In the genomic region with DNA sequence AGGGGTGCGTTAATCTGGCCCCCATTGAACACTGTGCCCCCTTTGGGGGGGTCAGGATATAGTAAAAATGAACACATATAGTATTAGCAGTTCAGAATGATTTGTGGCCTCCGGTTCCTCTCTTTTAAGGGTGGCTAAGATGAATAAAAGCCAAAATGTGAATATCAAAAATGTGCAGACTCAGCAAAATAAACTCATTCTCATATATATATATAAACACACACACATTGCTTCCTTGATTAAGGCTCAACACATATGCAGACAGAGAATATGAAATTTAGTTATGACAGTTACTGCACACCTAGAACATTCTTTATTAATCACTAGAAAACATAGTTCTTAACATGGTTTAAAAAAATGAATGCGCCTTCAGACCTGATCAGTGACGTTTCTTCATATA, we compare ENCODE assay signal across 25 mouse cellular contexts.
DNase-seq lines count a peak whose midpoint lies in the region; ATAC-seq and TF ChIP-seq lines count a peak whose summit lies in the region.
"Had no signal": no experiment of that assay in that cellular context is flagged by ENCODE, and none has a peak within 500 bp of the region (broad histone marks: within the 10 kb centered on the region; RNA-seq: fewer than 3 reads in every experiment).

No protein-coding gene starts in this region.

- TF ChIP-seq EP300 in CH12.LX (IDR thresholded peaks at IDR 0.05; ENCODE audit: low read length) (no peak), MEL (IDR thresholded peaks at IDR 0.05; ENCODE audit: low read depth in 1 of 2, low read length in 2 of 2) (no peak)

- TF ChIP-seq CTCF in CH12.LX (conservative IDR thresholded peaks at IDR 0.05 in 1 of 2, IDR thresholded peaks at IDR 0.05 in 1 of 2; ENCODE audit: low read depth in 2 of 2, low read length in 2 of 2) = no peak
- TF ChIP-seq CTCF in MEL (IDR thresholded peaks at IDR 0.05 in 2 of 3, conservative IDR thresholded peaks at IDR 0.05 in 1 of 3; ENCODE audit: control insufficient read depth in 1 of 3, insufficient read depth in 1 of 3, low read depth in 2 of 3, low read length in 3 of 3, poor library complexity in 1 of 3, severe bottlenecking in 1 of 3) = no peak

- H3K9me3 ChIP-seq in heart, embryonic 11.5 days (replicated peaks; ENCODE audit: control insufficient read depth, low read length) = no peaks in the 10 kb centered on the region
- no peaks in the 10 kb centered on the region for H3K9me3 ChIP-seq in CH12.LX (replicated peaks; ENCODE audit: low read length)
- H3K9me3 ChIP-seq in ES-E14 (ENCODE audit: control insufficient read depth, insufficient read depth, low read depth, low read length) = no peaks in the 10 kb centered on the region
- H3K9me3 ChIP-seq in MEL (replicated peaks; ENCODE audit: insufficient read depth, low read length) = no peaks in the 10 kb centered on the region

- dilution Hi-C loops in CH12.LX (cut with MboI; ENCODE audit: extremely low pct_ligation_motif_present, extremely low pct_unique_long_range_greater_than_20kb, low sequenced_read_pairs) = no loop called here

- ATAC-seq in heart, embryonic 11.5 days (replicated peaks; ENCODE audit: insufficient number of reproducible peaks, low FRiP score, low TSS enrichment) = no peak
- ATAC-seq: activated CD4-positive, CD25-positive, alpha-beta regulatory T cell, adult 4 months; CD4-positive, CD25-positive, alpha-beta regulatory T cell, adult 4 months; Patski had no signal

- H3K36me3 ChIP-seq in heart, embryonic 11.5 days (ENCODE audit: control insufficient read depth, insufficient read depth, low read length) = no peaks in the 10 kb centered on the region
- no peaks in the 10 kb centered on the region for H3K36me3 ChIP-seq in CH12.LX (replicated peaks in 1 of 2; ENCODE audit: control insufficient read depth in 1 of 2, insufficient read depth in 1 of 2, low read length in 1 of 2)
- no peaks in the 10 kb centered on the region for H3K36me3 ChIP-seq in ES-E14 (ENCODE audit: control insufficient read depth, insufficient read depth, low read length, poor library complexity, severe bottlenecking)
- no peaks in the 10 kb centered on the region for H3K36me3 ChIP-seq in MEL (ENCODE audit: control insufficient read depth in 1 of 2, insufficient read depth in 2 of 2, low read length in 2 of 2)
- H3K36me3 ChIP-seq: G1E had no signal

- H3K79me2 ChIP-seq in CH12.LX (replicated peaks; ENCODE audit: control insufficient read depth, extremely low read depth, insufficient read depth, poor library complexity, severe bottlenecking) = no peaks in the 10 kb centered on the region
- H3K79me2 ChIP-seq in MEL (ENCODE audit: control insufficient read depth, insufficient read depth, low read length, poor library complexity) = no peaks in the 10 kb centered on the region

- peak; percentile 28 for DNase-seq in heart, adult 11 months
- DNase-seq in CH12.LX (ENCODE audit: extremely low read depth) (no peak), ES-E14 (ENCODE audit: low read depth, low spot score) (no peak), MEL (ENCODE audit: low read depth, low spot score) (no peak)
- no peak for DNase-seq in adrenal gland, adult 18-20 months (ENCODE audit: low spot score in 2 of 2)
- DNase-seq in kidney, adult 11 months = no peak
- DNase-seq in frontal cortex, postnatal 10 days (ENCODE audit: low spot score in 2 of 2) = no peak
- DNase-seq: adrenal gland, adult 2 months; adrenal gland, adult 8-10 months; adrenal gland, postnatal 10 days; adrenal gland, postnatal 14 days; adrenal gland, postnatal 25 days; adrenal gland, postnatal 36 days; B cell, adult 2 months; cerebellum, adult 11 months; cerebellum, adult 11-12 months; cerebellum, adult 18-20 months; cerebellum, adult 2 months; cerebellum, adult 8-10 months; cerebellum, adult 9-10 months had no signal

- H3K9ac ChIP-seq in heart, embryonic 11.5 days (ENCODE audit: low read depth, low read length) = no peak overlapping the region
- H3K9ac ChIP-seq in CH12.LX (ENCODE audit: insufficient read depth, low read depth) (no peak overlapping the region), ES-E14 (ENCODE audit: insufficient read depth, low read depth, low read length, poor library complexity, severe bottlenecking) (no peak overlapping the region), MEL (ENCODE audit: control insufficient read depth, low read depth, low read length, poor library complexity, severe bottlenecking) (no peak overlapping the region)

- no peak overlapping the region for H3K4me2 ChIP-seq in heart, embryonic 11.5 days
- H3K4me2 ChIP-seq in CH12.LX (ENCODE audit: insufficient read depth, low read depth, poor library complexity, severe bottlenecking) = no peak overlapping the region

- in situ Hi-C loops in CH12.LX (cut with MboI; ENCODE audit: low pct_ligation_motif_present, low pct_unique_long_range_greater_than_20kb, low sequenced_read_pairs) (loop anchor here (10.0 kb wide), 1 partner anchor 386 kb away; no protein-coding TSS in a partner anchor), ES-E14 (cut with MboI; ENCODE audit: low sequenced_read_pairs in 2 of 2, unreplicated experiment in 2 of 2) (no loop called here)

- no peak for TF ChIP-seq POLR2A in CH12.LX (IDR thresholded peaks at IDR 0.05; ENCODE audit: low read depth, low read length)
- TF ChIP-seq POLR2A in MEL (IDR thresholded peaks at IDR 0.05; ENCODE audit: control insufficient read depth in 1 of 2, insufficient read depth in 1 of 2, low read depth in 1 of 2, low read length in 2 of 2, poor library complexity in 1 of 2) = no peak

- no peak overlapping the region for H3K4me3 ChIP-seq in heart, embryonic 11.5 days (ENCODE audit: low read depth, low read length)
- H3K4me3 ChIP-seq in CH12.LX (replicated peaks in 1 of 3; ENCODE audit: low read depth in 2 of 3, low read length in 2 of 3, poor library complexity in 1 of 3) = no peak overlapping the region
- no peak overlapping the region for H3K4me3 ChIP-seq in ES-E14 (ENCODE audit: insufficient read depth in 1 of 2, low read depth in 1 of 2, low read length in 2 of 2, poor library complexity in 1 of 2, severe bottlenecking in 1 of 2)
- no peak overlapping the region for H3K4me3 ChIP-seq in MEL (ENCODE audit: control insufficient read depth in 1 of 2, insufficient read depth in 1 of 2, low read depth in 2 of 2, low read length in 2 of 2)

- H3K4me1 ChIP-seq in heart, embryonic 11.5 days (ENCODE audit: control insufficient read depth, insufficient read depth, low read length) = no peaks in the 10 kb centered on the region
- peaks cover 0 to 15% of the 10 kb centered on the region in 2 experiments; a peak in 2 of 4 replicates for H3K4me1 ChIP-seq in CH12.LX (ENCODE audit: control insufficient read depth in 1 of 2, insufficient read depth in 2 of 2)
- peaks cover 0 to 4% of the 10 kb centered on the region in 2 experiments; a peak in 1 of 4 replicates for H3K4me1 ChIP-seq in ES-E14 (ENCODE audit: control insufficient read depth in 2 of 2, insufficient read depth in 2 of 2, low read length in 2 of 2, poor library complexity in 1 of 2)
- H3K4me1 ChIP-seq in MEL (ENCODE audit: control insufficient read depth in 1 of 2, insufficient read depth in 2 of 2, low read length in 2 of 2) = no peaks in the 10 kb centered on the region

- TF ChIP-seq RAD21 in CH12.LX (IDR thresholded peaks at IDR 0.05; ENCODE audit: low read depth, low read length) (no peak), MEL (IDR thresholded peaks at IDR 0.05; ENCODE audit: low read depth, low read length) (no peak)

- H3K27me3 ChIP-seq in heart, embryonic 11.5 days (ENCODE audit: control insufficient read depth, insufficient read depth, low read length) = no peaks in the 10 kb centered on the region
- H3K27me3 ChIP-seq in CH12.LX (replicated peaks) (no peaks in the 10 kb centered on the region), MEL (ENCODE audit: control insufficient read depth in 1 of 2, insufficient read depth in 2 of 2, low read length in 2 of 2) (no peaks in the 10 kb centered on the region; a peak in 1 of 4 replicates)
- H3K27me3 ChIP-seq: Patski had no signal

- H3K27ac ChIP-seq in heart, embryonic 11.5 days (ENCODE audit: low read depth, low read length) = no peak overlapping the region
- H3K27ac ChIP-seq in CH12.LX (ENCODE audit: insufficient read depth, low read depth) (no peak overlapping the region), ES-E14 (ENCODE audit: insufficient read depth, low read depth, low read length, poor library complexity, severe bottlenecking) (no peak overlapping the region), MEL (ENCODE audit: control insufficient read depth, low read depth, low read length) (no peak overlapping the region)

- WGBS in heart, embryonic 11.5 days (ENCODE audit: insufficient replicate concordance) = 88% methylated on average over 4 of the region's 4 CpGs

TF ChIP-seq in CH12.LX, 34 proteins besides CTCF, POLR2A, EP300 and RAD21:
- TF ChIP-seq GABPA (IDR thresholded peaks at IDR 0.05; ENCODE audit: insufficient replicate concordance, low read depth, low read length) (no peak), MAFK (IDR thresholded peaks at IDR 0.05; ENCODE audit: insufficient replicate concordance, low read length) (peak; percentile 95)

TF ChIP-seq in ES-E14, 5 proteins besides CTCF, POLR2A, EP300 and RAD21:
- TF ChIP-seq MAFK (IDR thresholded peaks at IDR 0.05; ENCODE audit: insufficient read depth, low read depth, low read length) (peak; percentile 93), CHD2 (IDR thresholded peaks at IDR 0.05; ENCODE audit: low read depth, low read length) (no peak)
TF ChIP-seq in ES-E14: peak in this region for 1.

TF ChIP-seq in MEL, 35 proteins besides CTCF, POLR2A, EP300 and RAD21:
- TF ChIP-seq MAFK (IDR thresholded peaks at IDR 0.05; ENCODE audit: borderline replicate concordance, low read depth, low read length) (peak; percentile 80), KAT2A (conservative IDR thresholded peaks at IDR 0.05; ENCODE audit: low read depth, low read length) (no peak)
